Mouse (Mus musculus) thymus, postnatal 0 days (tissue): Measurements from ENCODE around the gene Osbpl3. TPM values are rescaled to one million over a fixed set of nuclear protein-coding genes. Genes with fewer than 3 reads are reported as not detected.

Source experiments
- DNase-seq: peaks from one replicate; pipeline ENCODE4 v3.0.0-alpha.2; 2015; ENCODE audit warnings: low spot score
- polyA plus RNA-seq: library from polyadenylated mRNA; unstranded; fragments of >200 nt; fragmentation: Nextera tagmentation; extraction: Ambion mirVana; gene quantifications from 2 replicates; pipeline ENCODE4 v1.2.1, GENCODE M21; 2015

The Osbpl3 gene
- polyA plus RNA-seq, 1 experiment from 2014 or later: 7.7 TPM

DNA sequence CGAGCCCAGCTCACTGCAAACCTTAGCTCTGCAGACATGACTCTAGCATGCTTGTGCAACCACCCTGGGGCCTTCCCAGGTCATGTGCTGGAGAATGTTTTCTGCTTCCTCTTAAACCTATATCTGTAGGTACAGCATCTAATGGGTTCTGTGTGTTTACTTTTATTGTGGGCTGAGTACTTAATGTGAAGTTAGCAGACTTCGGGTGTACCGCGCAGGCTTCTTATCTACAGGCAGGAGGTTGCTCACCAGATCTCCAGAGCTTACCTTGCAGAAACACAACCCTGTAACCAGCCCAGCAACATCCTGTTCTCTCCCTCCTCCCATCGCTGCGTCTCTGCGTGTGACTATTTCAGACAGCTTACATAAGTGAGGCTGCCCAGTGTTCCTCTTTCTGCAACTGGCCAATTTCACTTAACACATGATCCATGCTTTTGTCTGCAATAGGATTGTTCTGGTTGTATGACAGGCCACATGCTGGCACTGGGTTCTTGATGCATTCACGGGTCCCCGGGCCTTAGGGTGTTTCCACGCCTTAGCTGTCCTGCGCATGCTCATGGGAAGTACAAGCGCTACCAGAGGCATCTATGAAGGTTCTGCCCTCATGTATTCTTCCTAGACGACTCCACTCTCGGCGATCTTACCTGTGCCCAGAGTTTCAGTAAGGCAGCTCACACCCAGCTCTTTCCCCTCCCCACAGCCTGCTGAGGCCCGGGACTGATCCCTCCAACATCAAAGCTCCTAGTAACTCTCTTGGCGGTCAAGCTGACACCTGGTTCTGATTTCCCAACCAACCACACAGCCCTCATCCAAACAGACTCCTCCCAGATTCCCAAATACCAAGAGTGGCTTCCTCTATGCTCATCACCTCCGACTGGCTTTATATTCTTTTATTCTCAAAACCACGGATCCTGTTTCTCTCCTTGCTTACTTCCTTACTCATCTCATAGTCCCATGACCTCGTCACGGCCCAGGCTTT is 78.0 kb downstream of the Osbpl3 start:
- DNase-seq: peak; percentile 74

GRCm38 (mm10) chr6:50376684-50377083 is 79.3 kb downstream of the Osbpl3 start:
- no peak for DNase-seq

DNA sequence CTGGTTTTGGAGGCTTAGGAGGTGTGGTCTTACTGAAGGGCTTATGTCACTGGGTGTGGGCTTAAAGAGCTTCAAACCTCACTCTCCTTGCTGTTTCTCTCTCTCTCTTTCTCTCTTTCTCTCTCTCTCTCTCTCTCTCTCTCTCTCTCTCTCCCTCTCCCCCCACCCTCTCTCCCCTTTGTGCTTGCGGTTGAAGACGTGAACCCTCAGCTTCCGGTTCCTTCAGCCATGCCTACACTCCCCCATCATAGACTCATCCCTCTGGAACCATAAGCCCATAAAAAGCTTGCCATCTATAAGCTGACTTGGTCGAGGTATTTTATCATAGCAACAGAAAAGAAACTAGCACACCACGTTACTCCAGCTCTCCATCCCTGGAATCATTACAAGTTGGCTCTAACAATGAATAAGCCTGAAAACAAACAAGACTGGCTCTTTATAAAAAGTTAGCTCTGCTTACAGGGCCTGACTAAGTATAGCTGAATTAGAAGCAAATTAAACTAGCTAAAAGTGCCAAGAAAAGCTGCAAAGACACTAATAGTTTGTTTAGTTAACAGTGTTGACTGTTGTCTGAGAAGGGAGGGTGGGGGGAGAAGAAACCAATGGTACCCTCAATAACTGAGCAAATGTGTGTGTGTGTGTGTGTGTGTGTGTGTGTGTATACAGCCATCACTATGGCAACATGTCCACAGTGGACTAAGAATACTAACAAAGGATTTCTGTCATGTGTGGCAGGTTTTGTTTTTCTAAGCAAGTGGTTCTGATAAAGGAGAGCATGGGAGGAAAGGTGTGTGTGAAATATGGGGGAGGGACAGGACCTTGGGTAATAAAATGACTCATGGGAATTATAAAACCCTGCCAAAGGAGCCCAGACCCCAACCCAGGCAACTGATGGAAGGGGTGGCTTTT is 83.2 kb downstream of the Osbpl3 start:
- no peak for DNase-seq

GRCm38 (mm10) chr6:50371501-50372086 is 84.4 kb downstream of the Osbpl3 start:
- peak; percentile 36 for DNase-seq

DNA sequence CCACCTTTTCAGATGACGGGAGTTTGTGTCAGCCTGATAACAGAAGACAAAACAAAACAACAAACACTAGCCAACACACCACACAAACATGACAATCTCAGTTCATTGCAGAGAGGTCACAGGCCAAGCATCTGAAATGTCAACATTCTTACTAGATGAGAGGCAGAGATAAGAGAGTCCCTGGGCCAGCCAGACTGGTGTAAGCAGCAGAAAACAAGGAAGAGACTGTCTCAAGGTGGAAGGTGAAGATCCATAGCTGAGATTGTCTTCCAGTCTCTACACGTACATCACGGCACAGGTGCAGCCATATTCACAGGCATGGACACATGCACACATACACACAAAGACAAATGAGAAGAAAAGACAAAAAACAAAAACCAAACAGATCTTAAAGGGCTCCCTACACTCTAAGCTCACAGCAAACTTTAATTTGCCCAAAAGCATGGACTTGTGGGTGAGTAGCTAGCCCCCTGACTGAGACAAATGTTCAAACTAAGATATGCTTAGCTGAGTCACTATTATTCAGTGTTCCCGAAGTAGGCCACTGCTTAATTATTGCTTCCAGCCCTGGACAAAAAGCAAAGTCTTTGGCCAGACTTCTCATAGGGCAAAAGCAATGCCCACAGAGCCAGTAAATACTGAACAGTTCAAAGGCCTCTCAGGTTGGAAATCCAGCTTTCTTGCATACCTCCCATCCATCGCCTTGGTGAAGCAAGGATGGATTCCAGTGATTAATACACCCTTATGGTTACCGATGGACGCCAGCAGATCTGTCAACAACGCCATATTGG is 87.3 kb downstream of the Osbpl3 start:
- DNase-seq: no peak

GRCm38 (mm10) chr6:50367836-50368235 is 88.2 kb downstream of the Osbpl3 start:
- DNase-seq: no peak

- DNase-seq: peak; percentile 52
Measured at GRCm38 (mm10) chr6:50366724-50367123, 89.3 kb downstream of the Osbpl3 start.

DNA sequence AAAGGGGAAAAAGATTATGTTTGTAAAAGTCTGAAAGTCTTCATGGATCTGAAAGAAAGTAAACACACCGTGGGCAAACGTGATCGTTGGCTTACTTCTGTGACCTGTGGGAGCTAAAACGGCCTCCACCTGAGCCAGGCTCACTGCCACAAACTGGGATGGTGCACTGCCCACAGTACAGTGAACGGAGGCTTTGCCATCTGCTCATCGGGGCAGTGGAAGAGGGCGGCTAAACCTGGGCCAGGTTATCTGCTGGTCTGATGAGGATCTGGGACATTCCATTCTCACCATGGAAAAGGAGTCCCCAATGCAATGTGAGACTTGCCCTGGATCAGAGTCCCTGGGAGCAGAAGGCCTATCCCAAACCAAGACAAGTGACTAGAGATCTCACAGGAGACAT is 89.7 kb downstream of the Osbpl3 start:
- DNase-seq: no peak

- DNase-seq: no peak
Measured at GRCm38 (mm10) chr6:50364364-50364763, 91.6 kb downstream of the Osbpl3 start.

GRCm38 (mm10) chr6:50363385-50363784 is 92.6 kb downstream of the Osbpl3 start:
- no peak for DNase-seq

DNA sequence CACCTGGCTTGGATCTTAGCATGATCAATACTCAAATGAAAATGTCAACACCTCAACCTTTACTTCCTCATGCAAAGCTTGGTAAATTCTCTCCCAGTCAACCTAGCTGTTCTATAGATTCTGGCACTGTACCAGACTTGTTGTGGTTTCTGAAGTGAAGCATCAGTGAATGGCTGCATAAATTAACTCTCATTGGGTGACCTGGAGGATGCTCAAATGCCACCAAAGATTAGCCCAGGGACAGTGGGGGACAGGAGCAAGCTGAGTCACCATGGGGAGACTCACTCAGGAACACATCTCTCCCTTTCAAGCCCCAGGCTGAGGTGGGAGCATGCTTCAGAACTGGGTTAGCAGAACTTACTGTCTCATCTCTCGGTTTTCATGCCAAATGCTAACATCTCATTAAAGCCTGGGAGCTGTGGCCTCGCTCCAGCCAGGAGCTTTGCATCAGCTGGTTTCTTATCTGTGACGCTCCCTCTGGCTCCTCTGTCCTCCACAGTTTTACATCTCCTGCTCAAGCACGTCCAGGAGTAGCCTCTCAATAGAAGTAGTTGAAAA is 93.2 kb downstream of the Osbpl3 start:
- no peak for DNase-seq

DNA sequence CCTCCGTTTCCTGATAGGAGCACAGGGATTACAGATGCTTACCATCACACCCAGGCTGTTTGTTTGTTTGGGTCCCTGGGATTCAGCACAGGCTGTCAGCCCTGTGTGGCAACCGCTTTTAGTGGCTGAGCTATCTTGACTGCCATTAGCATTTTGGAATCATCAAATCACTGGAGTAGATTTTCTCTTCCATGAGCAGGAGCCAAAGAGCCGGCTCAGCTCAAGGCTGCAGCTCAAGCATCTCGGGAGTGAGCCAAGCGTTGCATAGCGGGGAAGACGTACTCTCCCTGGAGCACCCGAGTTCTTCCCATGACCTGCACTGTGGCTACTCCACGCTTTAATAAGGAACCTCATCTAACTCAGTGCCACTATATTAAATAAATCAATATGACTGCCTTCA is 93.8 kb downstream of the Osbpl3 start:
- no peak for DNase-seq

- no peak for DNase-seq
Measured at GRCm38 (mm10) chr6:50358104-50358679, 97.8 kb downstream of the Osbpl3 start.

GRCm38 (mm10) chr6:50354688-50355660 is 101.0 kb downstream of the Osbpl3 start:
- no peak for DNase-seq

DNA sequence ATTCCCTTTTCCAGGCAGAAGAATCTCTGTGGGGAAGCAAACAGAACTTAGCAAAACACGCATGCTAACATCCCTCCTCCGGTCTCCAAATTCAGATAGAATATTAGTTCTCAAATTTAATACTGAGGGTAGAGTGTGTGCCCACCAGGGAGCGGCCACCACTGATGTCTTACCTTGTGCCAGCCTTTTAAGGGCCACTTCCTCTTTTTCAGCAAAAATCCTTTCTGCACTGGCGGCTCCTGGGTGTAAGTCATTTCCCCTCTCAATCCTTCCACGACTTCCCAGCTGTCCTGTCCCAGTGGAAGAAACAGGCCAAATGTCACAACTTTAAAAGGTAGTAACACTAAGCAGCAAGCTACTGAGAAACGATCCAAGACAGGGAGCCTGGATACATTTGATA is 103.2 kb downstream of the Osbpl3 start:
- no peak for DNase-seq

- no peak for DNase-seq
Measured at GRCm38 (mm10) chr6:50350911-50351310, 105.1 kb downstream of the Osbpl3 start.

GRCm38 (mm10) chr6:50348619-50349018 is 107.4 kb downstream of the Osbpl3 start:
- peak; percentile 15 for DNase-seq

GRCm38 (mm10) chr6:50346204-50346603 is 109.8 kb downstream of the Osbpl3 start:
- no peak for DNase-seq
